Mouse (Mus musculus): Measurements from ENCODE around the gene Gm21981.
A peak's percentile ranks its signal among the peaks of the same experiment; 100 is the strongest.
"Not testable (repeated sequence)": the region's sequence is repeated elsewhere in the genome, so short reads cannot be mapped to it uniquely, and the experiment has no call there.

Gm21981 gene

DNA sequence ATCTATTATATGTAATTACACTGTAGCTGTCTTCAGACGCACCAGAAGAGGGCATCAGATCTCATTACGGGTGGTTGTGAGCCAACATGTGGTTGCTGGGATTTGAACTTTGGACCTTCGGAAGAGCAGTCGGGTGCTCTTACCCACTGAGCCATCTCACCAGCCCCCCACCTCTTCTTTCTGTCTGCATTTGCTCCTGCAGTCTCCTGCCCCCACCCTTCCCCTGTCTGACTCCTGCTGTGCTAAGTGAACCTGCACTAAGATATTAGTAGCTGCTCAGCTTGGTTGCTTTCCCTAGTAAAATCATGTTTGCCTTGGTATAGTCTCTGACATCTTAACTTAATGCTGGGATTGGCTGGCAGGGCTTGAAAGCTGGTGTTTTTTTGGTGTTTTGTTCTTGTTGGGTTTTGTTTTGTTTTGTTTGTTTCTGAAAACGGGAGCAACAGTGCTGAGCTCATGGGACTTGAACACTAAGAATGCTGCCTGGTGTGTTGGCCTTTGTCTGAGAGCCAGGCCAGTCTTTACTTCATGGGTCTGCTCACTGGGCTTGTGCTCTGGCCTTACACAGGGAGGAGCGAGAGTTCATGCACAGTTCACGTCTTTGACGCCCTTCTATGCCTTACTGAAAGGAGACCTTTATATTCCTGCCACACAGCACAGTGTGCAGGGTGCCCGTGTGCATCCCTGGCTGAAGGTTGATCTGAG is 31.1 kb downstream of the Gm21981 start:
- no peak for DNase-seq

DNA sequence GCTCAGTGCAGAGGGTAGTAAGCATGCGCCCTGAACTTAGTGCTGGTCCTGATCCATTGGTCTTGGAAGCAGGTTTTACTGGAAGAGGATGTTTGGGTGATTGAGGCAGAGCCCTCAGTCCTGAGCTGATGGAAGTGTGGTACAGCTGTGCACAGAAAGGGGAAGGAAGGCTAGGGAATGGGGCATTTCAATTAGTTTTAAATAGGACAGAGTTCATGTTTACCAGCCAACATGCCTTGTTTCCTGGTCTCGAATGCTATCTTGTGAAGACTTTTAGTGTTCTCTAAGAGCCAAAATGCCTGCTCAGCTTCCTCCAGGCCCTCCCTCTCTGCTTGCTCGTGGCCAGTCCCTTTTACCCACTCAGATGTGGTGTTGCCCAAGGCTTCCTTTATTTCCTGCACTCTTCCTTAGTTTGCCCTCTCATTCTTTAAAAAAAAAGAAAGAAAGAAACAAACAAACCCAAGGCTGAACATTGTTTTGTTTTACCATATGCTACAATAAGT is 35.5 kb downstream of the Gm21981 start:
- no peak for DNase-seq

DNA sequence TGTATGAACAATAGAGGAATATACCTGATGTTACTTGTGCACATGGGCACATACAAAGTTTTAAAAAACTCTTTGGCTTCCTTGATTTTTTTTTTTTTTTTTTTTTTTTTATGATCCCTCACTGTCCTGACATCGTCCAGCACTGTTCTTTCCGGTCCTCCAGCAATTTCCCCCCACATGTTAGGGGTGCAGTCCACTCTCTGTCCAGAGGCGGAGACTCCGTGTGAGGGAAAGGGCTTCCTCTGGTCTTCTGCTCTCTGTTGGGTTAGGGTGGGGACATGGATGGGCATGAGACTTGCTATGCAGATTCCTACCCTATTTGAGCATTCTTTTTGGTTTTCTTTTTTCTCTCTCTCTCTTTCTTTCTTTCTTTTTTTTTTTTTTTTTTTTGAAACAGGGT is 36.4 kb downstream of the Gm21981 start:
- DNase-seq = no peak

DNA sequence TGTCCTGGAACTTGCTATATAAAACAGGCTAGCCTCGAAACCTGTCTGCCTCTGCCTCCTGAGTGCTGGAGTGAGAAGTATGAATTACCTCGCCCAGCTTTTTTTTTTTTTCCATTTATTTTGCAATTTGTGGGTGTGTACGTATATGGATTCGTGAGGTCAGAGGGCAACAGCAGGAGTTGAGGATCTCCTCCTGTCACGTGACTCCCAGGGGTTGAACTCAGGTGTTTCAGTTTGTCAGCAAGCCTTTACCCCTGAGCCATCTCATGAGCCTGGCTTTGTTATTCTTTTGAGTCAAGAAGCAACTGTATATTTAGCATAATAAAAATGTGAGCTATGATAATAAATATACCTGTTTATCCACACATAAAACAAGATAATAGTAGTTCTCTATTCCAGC is 38.6 kb downstream of the Gm21981 start:
- DNase-seq = no peak

DNA sequence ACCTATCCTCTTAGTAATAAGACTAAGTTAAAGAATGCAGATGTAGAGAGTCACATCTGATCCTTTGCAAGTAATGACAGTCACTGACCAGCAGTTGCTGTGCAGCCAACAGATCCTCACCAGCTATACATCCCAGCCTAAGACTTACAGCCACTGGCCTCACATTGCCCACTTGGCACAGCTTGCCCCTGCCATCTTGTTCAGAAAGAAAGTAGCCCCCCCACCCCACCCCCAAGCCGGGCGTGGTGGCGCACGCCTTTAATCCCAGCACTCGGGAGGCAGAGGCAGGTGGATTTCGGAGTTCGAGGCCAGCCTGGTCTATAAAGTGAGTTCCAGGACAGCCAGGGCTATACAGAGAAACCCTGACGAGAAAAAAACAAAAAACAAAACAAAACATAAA is 39.9 kb downstream of the Gm21981 start:
- not testable (repeated sequence) for DNase-seq

DNA sequence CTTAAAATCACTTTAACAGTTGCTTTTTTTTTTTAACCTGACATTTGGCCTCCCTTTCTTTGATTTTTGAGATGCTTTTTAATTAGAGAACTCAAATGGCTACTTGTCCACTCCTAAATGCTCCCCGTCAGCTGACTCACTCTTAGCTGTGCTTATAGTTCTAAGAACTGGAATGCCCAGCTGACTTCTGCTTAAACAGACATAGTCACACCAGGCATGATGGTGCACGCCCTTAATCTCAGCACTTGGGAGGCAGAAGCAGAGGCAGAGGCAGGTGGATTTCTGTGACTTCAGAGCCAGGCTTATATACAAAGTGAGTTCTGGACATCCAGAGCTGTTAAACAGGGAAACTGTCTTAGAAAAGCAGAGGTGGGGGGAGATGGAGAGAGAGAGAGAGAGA is 42.3 kb downstream of the Gm21981 start:
- no peak for DNase-seq

DNA sequence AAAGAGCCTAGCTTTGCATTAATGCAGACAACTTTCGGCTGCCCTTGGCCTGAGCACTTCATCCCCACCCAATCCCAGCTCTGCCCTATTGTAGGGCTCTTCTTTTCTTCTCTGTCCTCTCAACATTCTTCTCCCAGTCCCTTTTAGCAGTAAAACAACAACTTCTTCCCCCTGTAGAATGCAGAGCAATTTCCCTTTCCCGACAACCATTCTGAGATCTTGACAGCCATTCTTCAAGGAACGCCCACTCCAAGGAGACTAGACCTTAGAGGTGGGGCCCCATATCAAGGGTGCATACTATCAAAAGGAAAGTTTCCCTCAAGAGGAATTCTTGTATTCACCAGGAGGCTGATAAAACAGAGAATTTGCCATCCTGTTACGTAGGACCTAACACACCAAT is 45.3 kb downstream of the Gm21981 start:
- DNase-seq = no peak

DNA sequence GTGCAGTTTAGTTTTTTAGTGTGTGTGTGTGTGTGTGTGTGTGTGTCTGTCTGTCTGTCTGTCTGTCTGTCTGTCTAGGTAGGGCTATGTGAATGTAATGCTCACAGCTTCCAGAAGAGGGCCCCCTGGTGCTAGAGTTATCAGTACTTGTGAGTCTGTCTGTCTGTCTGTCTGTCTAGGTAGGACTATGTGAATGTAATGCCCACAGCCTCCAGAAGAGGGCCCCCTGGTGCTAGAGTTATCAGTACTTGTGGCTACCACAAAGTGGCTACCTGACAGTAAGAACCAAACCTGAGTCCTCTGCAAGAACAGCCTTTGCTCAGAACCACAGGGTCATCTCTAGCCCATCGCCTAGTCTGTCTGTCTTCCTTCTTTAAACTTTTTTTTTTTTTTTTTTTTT is 47.6 kb downstream of the Gm21981 start:
- DNase-seq = peak; percentile 55

DNA sequence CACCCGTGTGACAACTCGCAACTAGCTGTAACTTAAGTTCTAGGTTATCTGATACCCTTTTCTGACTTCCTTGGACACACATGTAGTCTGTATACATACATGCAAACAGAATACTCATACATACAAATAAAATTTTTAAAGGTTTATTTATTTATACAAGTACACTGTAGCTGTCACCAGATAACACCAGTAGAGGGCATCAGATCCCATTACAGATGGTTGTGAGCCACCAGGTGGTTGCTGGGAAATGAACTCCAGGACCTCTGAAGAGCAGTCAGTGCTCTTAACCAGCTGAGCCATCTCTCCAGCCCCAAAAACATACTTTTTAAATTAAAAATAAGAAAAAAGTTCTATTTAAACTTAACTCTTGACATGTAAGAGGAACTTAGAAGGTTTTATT is 51.3 kb downstream of the Gm21981 start:
- DNase-seq = no peak

Measured in layer of hippocampus, adult 9-11 months (tissue).